Mouse (Mus musculus) neural tube, embryonic 11.5 days (tissue): ENCODE measurements around the gene Bbs10. TPM values are rescaled to one million over a fixed set of nuclear protein-coding genes. Genes with fewer than 3 reads are reported as not detected.
A peak's percentile ranks its signal among the peaks of the same experiment; 100 is the strongest.

ENCODE experiments used
- ATAC-seq: fragments of 200-750 bp; cut with Nextera tagmentation; 2 replicates; pipeline ENCODE4 v1.8.0; 2017; ENCODE audit warnings: moderate number of reproducible peaks, mild to moderate bottlenecking, moderate TSS enrichment, moderate library complexity; ENCODE audit not compliant: insufficient read depth, low FRiP score, low TSS enrichment
- DNase-seq: peaks from one replicate; pipeline ENCODE4 v3.0.0-alpha.2; 2015; ENCODE audit warnings: low spot score
- H3K27ac ChIP-seq: fragments of 300-500 bp; sonication (generic); 2 replicates; pipeline ENCODE4 v1.5.1; 2014; ENCODE audit warnings: low read depth, mild to moderate bottlenecking, low read length
- H3K27me3 ChIP-seq: fragments of 300-500 bp; sonication (generic); 2 replicates; pipeline ENCODE4 v1.6.1; 2014; ENCODE audit warnings: mild to moderate bottlenecking, low read length, mixed read lengths; ENCODE audit not compliant: control insufficient read depth, insufficient read depth
- H3K36me3 ChIP-seq: fragments of 300-500 bp; sonication (generic); 2 replicates; pipeline ENCODE4 v1.6.1; 2014; ENCODE audit warnings: mild to moderate bottlenecking, low read length, moderate library complexity, mixed read lengths; ENCODE audit not compliant: control insufficient read depth, insufficient read depth
- H3K4me1 ChIP-seq: fragments of 300-500 bp; sonication (generic); 2 replicates; pipeline ENCODE4 v1.6.1; 2014; ENCODE audit warnings: low read length, mixed read lengths; ENCODE audit not compliant: control insufficient read depth, insufficient read depth
- H3K4me2 ChIP-seq: fragments of 300-500 bp; sonication (generic); 2 replicates; pipeline ENCODE4 v1.6.1; 2014; ENCODE audit warnings: low read depth, mild to moderate bottlenecking, moderate library complexity
- H3K4me3 ChIP-seq: fragments of 300-500 bp; sonication (generic); 2 replicates; pipeline ENCODE4 v1.5.1; 2014; ENCODE audit warnings: low read depth, low read length
- H3K9ac ChIP-seq: fragments of 300-500 bp; sonication (generic); 2 replicates; pipeline ENCODE4 v1.6.1; 2014; ENCODE audit warnings: mild to moderate bottlenecking, low read length
- H3K9me3 ChIP-seq: fragments of 300-500 bp; sonication (generic); 2 replicates; pipeline ENCODE4 v1.6.1; 2016; ENCODE audit warnings: low read length; ENCODE audit not compliant: control insufficient read depth
- WGBS: fragments of 180-500 bp; shearing (Covaris S2); extraction: QIAGEN DNeasy Blood & Tissue Kit; methylation state at CpG from one replicate; pipeline ENCODE4 v1.1.7; 2014; 5-methylcytosine and 5-hydroxymethylcytosine counted together
- polyA plus RNA-seq: library from polyadenylated mRNA; unstranded; fragments of >200 nt; fragmentation: Nextera tagmentation; extraction: Ambion mirVana; gene quantifications from 2 replicates; pipeline ENCODE4 v1.2.1, GENCODE M21; 2014

Gene Bbs10
- polyA plus RNA-seq, 1 experiment from 2014 or later: 7.6 TPM

DNA sequence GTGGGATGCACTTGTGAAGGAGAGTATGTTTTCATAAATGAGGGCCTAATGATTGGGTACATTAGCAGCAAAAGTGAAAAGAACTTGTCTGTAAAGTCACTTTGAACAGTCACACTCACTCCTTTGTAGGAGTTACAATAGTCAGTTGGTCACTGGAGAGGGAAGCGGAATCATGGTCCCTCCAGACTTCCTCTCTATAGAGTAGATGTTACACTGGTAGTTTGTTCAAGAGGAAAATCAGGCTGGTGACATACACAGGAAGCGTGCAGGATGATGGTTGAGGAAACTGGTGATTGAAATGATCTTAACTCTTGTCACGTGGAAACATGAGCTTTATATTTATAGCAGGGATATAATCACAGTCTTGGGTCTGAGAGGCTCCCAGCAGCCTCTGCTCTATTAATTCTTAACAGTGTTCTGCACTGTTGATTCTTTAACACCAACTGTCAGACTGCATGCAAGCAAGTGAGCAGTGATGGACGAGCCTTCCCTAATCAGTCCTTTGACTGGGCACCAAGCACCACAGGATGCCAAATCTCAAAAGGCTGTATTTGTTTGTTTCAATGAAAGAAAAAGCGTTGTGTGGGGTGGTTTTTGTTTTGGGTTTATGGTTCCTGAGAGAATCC lies 24.9 kb upstream of the Bbs10 start:
- ATAC-seq: peak; percentile 82
- no peaks in the 10 kb centered on the region for H3K9me3 ChIP-seq
- WGBS: 38% methylated on average over 5 of the region's 5 CpGs
- no peak overlapping the region for H3K9ac ChIP-seq
- H3K36me3 ChIP-seq: no peaks in the 10 kb centered on the region
- H3K27ac ChIP-seq: no peak overlapping the region
- no peaks in the 10 kb centered on the region for H3K4me1 ChIP-seq
- H3K27me3 ChIP-seq: no peaks in the 10 kb centered on the region
- DNase-seq: peak; percentile 42
- no peak overlapping the region for H3K4me2 ChIP-seq
- H3K4me3 ChIP-seq: no peak overlapping the region

DNA sequence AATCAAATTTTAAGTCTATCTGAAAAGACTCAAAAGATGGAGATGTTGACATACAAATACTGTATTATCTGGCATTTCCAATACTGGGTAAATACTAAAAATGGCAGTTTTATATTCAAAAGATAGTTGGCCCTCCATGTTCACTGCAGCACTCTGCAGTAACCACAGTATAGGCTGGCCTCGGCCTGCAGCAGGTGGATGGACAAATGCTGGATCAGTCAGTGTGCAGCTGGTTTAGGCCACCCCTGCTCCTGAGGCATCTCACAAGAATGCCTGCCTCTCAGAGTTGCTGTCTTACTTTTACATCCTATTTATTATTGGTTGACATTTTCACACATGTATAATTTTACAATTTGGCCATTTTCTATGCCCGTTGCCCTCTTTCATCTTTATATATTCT lies 22.7 kb upstream of the Bbs10 start:
- Histone ChIP-seq H3K27me3 (no peaks in the 10 kb centered on the region), H3K4me1 (no peaks in the 10 kb centered on the region), H3K9me3 (no peaks in the 10 kb centered on the region), H3K27ac (no peak overlapping the region), H3K4me3 (no peak overlapping the region), H3K36me3 (no peaks in the 10 kb centered on the region), H3K4me2 (no peak overlapping the region), H3K9ac (no peak overlapping the region)
- 86% methylated on average over 2 of the region's 2 CpGs for WGBS
- no peak for DNase-seq
- no peak for ATAC-seq

DNA sequence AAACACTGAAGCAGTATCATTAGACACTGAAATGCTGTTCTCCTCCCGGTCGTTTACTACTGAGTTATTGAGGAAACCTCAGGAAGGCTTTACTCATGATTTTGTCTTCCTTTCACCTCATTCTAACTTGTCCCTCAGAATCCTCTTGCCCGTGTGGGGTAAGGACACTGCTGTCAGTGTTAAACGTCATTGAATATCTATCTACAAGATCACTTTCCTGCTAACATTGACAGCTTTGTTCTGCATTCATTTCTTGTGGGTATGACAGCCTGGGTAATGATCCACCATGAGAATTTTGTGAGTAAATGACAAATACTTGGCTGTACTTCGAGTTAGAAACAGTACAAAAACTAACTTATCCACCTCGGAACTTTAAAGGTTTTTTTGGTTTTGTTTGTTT lies 848 bp upstream of the Bbs10 start:
- 50% methylated on average over 6 of the region's 6 CpGs for WGBS
- no peak overlapping the region for H3K27ac ChIP-seq
- no peaks in the 10 kb centered on the region for H3K27me3 ChIP-seq
- no peak overlapping the region for H3K4me3 ChIP-seq
- peak overlapping the region; percentile 60; the same call in 1 of the 2 replicates for H3K4me2 ChIP-seq
- H3K9ac ChIP-seq: no peak overlapping the region
- DNase-seq: no peak
- peaks cover 4% of the 10 kb centered on the region; the same call in 1 of the 2 replicates for H3K4me1 ChIP-seq
- 0 out of 2 replicates have a peak, but pooled peaks cover 2% of the 10 kb centered on the region for H3K36me3 ChIP-seq
- H3K9me3 ChIP-seq: no peaks in the 10 kb centered on the region
- no peak for ATAC-seq

DNA sequence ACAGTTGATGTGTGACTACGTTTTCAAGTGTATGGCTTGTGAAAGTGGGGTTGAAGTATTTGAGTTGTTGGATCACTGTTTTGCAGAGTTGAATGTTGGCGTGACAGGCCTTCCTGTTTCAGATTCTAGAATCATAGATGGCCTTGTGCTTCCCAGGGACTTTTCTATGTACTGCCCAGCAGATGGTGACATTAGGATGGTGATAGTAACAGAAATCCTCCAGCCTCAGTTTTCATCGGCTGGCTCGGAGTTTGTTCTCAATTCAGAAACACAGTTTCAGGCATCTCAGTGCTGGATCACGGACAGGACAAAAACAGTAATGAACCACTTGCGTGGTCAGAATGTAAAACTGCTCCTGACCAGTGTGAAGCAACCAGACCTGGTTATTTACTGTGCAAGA lies 1.1 kb downstream of the Bbs10 start:
- H3K4me1 ChIP-seq: peaks cover 4% of the 10 kb centered on the region; the same call in 1 of the 2 replicates
- H3K9ac ChIP-seq: no peak overlapping the region
- WGBS: 85% methylated on average over 6 of the region's 6 CpGs
- H3K27me3 ChIP-seq: no peaks in the 10 kb centered on the region
- no peak overlapping the region for H3K4me2 ChIP-seq
- no peak for ATAC-seq
- no peaks in the 10 kb centered on the region for H3K36me3 ChIP-seq
- no peak overlapping the region for H3K27ac ChIP-seq
- no peak for DNase-seq
- no peaks in the 10 kb centered on the region for H3K9me3 ChIP-seq
- H3K4me3 ChIP-seq: no peak overlapping the region

DNA sequence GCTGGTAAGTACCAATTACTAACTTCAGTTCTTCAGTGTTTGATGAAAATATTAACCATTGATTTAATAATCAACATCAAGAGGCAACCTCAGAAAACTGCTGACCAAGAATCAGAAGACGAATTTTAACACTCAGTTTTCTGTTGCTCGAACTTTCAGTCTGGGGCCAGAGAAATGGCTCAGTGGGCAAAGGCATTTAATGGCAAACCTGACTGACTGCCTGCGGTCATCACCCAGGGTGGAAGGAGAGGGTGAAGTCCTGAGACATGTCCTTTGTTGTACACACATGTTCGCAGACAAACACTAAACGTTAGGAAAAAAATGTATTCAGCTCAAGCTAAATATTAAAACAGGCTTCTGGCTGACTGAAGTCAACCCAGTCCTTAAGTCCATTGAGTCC lies 2.6 kb downstream of the Bbs10 start:
- no peak for DNase-seq
- 93% methylated on average over 5 of the region's 5 CpGs for WGBS
- Histone ChIP-seq H3K4me1 (peaks cover 4% of the 10 kb centered on the region; the same call in 1 of the 2 replicates), H3K4me2 (no peak overlapping the region), H3K9ac (no peak overlapping the region), H3K36me3 (no peaks in the 10 kb centered on the region), H3K27me3 (no peaks in the 10 kb centered on the region), H3K9me3 (no peaks in the 10 kb centered on the region), H3K27ac (no peak overlapping the region), H3K4me3 (no peak overlapping the region)
- no peak for ATAC-seq

DNA sequence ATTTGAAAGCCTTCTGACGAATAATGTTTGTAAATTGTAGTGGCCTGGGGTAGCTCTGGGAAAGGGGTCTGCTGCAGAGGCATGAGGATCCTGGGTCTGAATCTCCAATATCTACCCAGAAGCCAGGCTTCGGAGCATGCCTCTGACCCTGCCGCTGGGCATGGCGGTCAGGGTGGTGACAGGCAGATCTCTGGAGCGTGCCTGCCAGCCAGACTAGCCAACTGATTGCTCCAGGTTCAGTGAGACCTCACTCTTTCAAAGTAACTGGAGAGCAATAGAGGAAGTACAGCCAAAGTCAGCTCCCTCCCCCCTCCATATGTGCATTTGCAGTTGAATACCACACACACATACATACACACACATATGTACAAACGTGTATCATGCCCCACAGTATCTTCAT lies 4.0 kb downstream of the Bbs10 start:
- H3K4me2 ChIP-seq: no peak overlapping the region

DNA sequence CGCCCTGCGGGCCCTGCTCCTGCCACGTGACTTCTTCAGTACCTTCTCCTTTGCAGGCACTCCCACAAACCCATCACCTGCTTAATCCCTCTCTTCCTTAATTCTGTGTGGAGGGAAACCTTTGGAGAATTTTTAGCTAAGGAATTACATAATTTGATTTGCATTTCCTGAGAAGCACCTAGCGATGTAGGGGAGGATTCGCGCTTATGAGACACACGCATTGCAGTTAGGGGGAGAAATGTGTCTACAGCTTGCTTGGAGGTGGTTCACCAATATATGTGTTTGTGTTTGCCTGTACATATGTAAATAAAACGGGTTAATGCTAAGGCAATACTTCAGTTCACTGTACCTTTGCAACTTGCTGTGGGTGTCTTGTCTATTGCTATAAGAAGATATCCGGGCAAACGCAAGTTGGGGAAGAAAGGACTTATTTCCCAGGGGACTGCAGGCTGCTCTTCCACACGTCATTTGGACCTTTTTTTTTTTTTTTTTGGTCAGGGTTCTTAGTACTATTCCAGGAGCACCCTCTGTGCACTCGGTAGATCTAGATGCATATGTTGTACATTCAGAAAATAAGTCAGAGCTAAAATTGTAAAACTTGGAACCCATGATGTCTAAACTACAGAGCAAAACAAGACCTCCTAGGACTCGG lies 10.5 kb downstream of the Bbs10 start:
- Histone ChIP-seq H3K9me3 (no peaks in the 10 kb centered on the region), H3K27me3 (no peaks in the 10 kb centered on the region), H3K4me1 (no peaks in the 10 kb centered on the region), H3K4me3 (no peak overlapping the region), H3K27ac (no peak overlapping the region), H3K4me2 (no peak overlapping the region), H3K9ac (no peak overlapping the region), H3K36me3 (no peaks in the 10 kb centered on the region)
- ATAC-seq (no peak), DNase-seq (no peak)
- WGBS: 92% methylated on average over 13 of the region's 13 CpGs

More for the DNA sequence above, 4.0 kb downstream of the Bbs10 start:
- no peaks in the 10 kb centered on the region for H3K27me3 ChIP-seq
- no peak overlapping the region for H3K27ac ChIP-seq
- DNase-seq (no peak), ATAC-seq (no peak)
- H3K4me3 ChIP-seq: no peak overlapping the region
- WGBS: 95% methylated on average over 6 of the region's 6 CpGs
- no peaks in the 10 kb centered on the region for H3K9me3 ChIP-seq
- H3K4me1 ChIP-seq: peaks cover 4% of the 10 kb centered on the region; the same call in 1 of the 2 replicates
- no peaks in the 10 kb centered on the region for H3K36me3 ChIP-seq
- no peak overlapping the region for H3K9ac ChIP-seq

DNA sequence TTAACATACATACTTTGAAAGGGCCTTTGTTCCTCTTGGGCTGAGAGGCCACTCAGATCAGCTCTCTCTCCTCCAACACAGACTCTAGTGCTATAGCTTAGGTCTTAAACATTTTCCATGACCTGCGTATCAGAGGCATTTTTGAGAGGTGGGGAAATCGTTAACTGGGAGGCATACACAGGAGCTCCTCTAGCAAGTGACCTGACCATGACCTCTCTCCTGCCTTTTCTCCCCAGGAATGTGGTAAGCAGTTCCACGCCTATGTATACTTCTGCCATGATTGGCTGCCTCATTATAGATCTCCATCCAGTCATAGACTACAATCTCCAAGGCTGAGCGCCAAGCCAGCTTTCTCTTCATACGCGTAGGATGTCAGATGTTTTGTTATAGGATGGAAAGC lies 14.8 kb downstream of the Bbs10 start:
- no peak overlapping the region for H3K9ac ChIP-seq
- WGBS: 81% methylated on average over 6 of the region's 6 CpGs

More for the DNA sequence above, 14.8 kb downstream of the Bbs10 start:
- no peak overlapping the region for H3K27ac ChIP-seq
- H3K27me3 ChIP-seq: no peaks in the 10 kb centered on the region
- H3K4me3 ChIP-seq: no peak overlapping the region
- no peaks in the 10 kb centered on the region for H3K4me1 ChIP-seq
- no peaks in the 10 kb centered on the region for H3K36me3 ChIP-seq
- H3K9me3 ChIP-seq: no peaks in the 10 kb centered on the region
- no peak overlapping the region for H3K4me2 ChIP-seq
- ATAC-seq (no peak), DNase-seq (no peak)
